Mouse (Mus musculus) CH12.LX (cell line): ENCODE measurements around the gene Serbp1. TPM values are rescaled to one million over a fixed set of nuclear protein-coding genes. Genes with fewer than 3 reads are reported as not detected.

Experiments
- DNase-seq: peaks from one replicate; pipeline ENCODE4 v3.0.0-alpha.2; 2013; ENCODE audit errors: extremely low read depth
- H3K27ac ChIP-seq: 2 replicates; pipeline ENCODE4 v1.5.1; 2012; ENCODE audit warnings: low read depth, mild to moderate bottlenecking, control low read depth, moderate library complexity; ENCODE audit not compliant: insufficient read depth
- H3K27me3 ChIP-seq: replicated peaks from 2 replicates; pipeline ENCODE3; 2012; ENCODE audit warnings: inconsistent platforms
- H3K36me3 ChIP-seq, 2 experiments: replicated peaks in 1 of 2; 2 replicates each; pipeline versions ENCODE3 to v1.6.1; 2012; ENCODE audit warnings: inconsistent platforms in 1 of 2, low read length in 1 of 2, mild to moderate bottlenecking in 1 of 2, mixed read lengths in 1 of 2, moderate library complexity in 1 of 2; ENCODE audit not compliant: control insufficient read depth in 1 of 2, insufficient read depth in 1 of 2
- H3K4me1 ChIP-seq, 2 experiments: 2 replicates each; pipeline ENCODE4 v1.6.1; 2012; ENCODE audit warnings: inconsistent platforms in 1 of 2, moderate library complexity in 1 of 2; ENCODE audit not compliant: insufficient read depth in 2 of 2, control insufficient read depth in 1 of 2
- H3K4me2 ChIP-seq: 2 replicates; pipeline ENCODE4 v1.6.1; 2012; ENCODE audit warnings: low read depth, mild to moderate bottlenecking, control low read depth; ENCODE audit not compliant: poor library complexity, insufficient read depth, severe bottlenecking
- H3K4me3 ChIP-seq, 3 experiments: fragments of 150-350 bp in 1 of 3; sonication (generic) in 1 of 3; replicated peaks in 1 of 3; 2 replicates each; pipeline versions ENCODE3 to v1.5.1; 2011 to 2012; ENCODE audit warnings: low read depth in 2 of 3, low read length in 2 of 3, mild to moderate bottlenecking in 2 of 3, moderate library complexity in 2 of 3, control low read depth in 1 of 3, improper control_type of control experiment in 1 of 3, inconsistent platforms in 1 of 3, mixed read lengths in 1 of 3; ENCODE audit not compliant: poor library complexity in 1 of 3
- H3K79me2 ChIP-seq: replicated peaks from 2 replicates; pipeline ENCODE4 v1.6.1; 2012; ENCODE audit warnings: mild to moderate bottlenecking, moderate library complexity; ENCODE audit not compliant: control insufficient read depth, poor library complexity, insufficient read depth, severe bottlenecking; ENCODE audit errors: extremely low read depth
- H3K9ac ChIP-seq: 2 replicates; pipeline ENCODE4 v1.6.1; 2012; ENCODE audit warnings: low read depth, mild to moderate bottlenecking, control low read depth, moderate library complexity; ENCODE audit not compliant: insufficient read depth
- H3K9me3 ChIP-seq: replicated peaks from 2 replicates; pipeline ENCODE3; 2012; ENCODE audit warnings: low read length, inconsistent platforms, mixed read lengths
- CHD1 ChIP-seq: IDR thresholded peaks from 2 replicates; pipeline ENCODE4 v1.6.1; 2012; ENCODE audit warnings: low read depth, low read length, improper control_type of control experiment, inconsistent platforms
- CTCF ChIP-seq, 2 experiments: IDR thresholded peaks in 1 of 2; conservative IDR thresholded peaks in 1 of 2; 2 replicates each; pipeline ENCODE4 v1.5.1; 2011 to 2012; ENCODE audit warnings: low read depth in 2 of 2, low read length in 2 of 2, improper control_type of control experiment in 1 of 2, inconsistent platforms in 1 of 2, mild to moderate bottlenecking in 1 of 2, moderate library complexity in 1 of 2
- ELF1 ChIP-seq: IDR thresholded peaks from 2 replicates; pipeline ENCODE4 v1.6.1; 2014; ENCODE audit warnings: low read depth, mild to moderate bottlenecking, inconsistent platforms, low read length, improper control_type of control experiment
- EP300 ChIP-seq: IDR thresholded peaks from 2 replicates; pipeline ENCODE4 v1.6.1; 2011; ENCODE audit warnings: low read length, improper control_type of control experiment
- GABPA ChIP-seq: IDR thresholded peaks from 2 replicates; pipeline ENCODE4 v1.6.1; 2012; ENCODE audit warnings: low read depth, low read length, improper control_type of control experiment, inconsistent platforms; ENCODE audit not compliant: insufficient replicate concordance
- KAT2A ChIP-seq: IDR thresholded peaks from 2 replicates; pipeline ENCODE4 v1.6.1; 2012; ENCODE audit warnings: low read length, improper control_type of control experiment, inconsistent platforms; ENCODE audit not compliant: insufficient replicate concordance
- MAX ChIP-seq: IDR thresholded peaks from 2 replicates; pipeline ENCODE4 v1.6.1; 2011; ENCODE audit warnings: low read length, improper control_type of control experiment
- MAZ ChIP-seq: IDR thresholded peaks from 2 replicates; pipeline ENCODE4 v1.6.1; 2012; ENCODE audit warnings: low read depth, mild to moderate bottlenecking, inconsistent platforms, low read length, improper control_type of control experiment, moderate library complexity
- MYC ChIP-seq: IDR thresholded peaks from 2 replicates; pipeline ENCODE4 v1.6.1; 2011; ENCODE audit warnings: low read depth, mild to moderate bottlenecking, improper control_type of control experiment, low read length
- NELFE ChIP-seq: IDR thresholded peaks from 2 replicates; pipeline ENCODE4 v1.6.1; 2011; ENCODE audit warnings: low read depth, low read length, improper control_type of control experiment
- PAX5 ChIP-seq: IDR thresholded peaks from 2 replicates; pipeline ENCODE4 v1.6.1; 2012; ENCODE audit warnings: low read length, inconsistent platforms, mixed read lengths
- POLR2A ChIP-seq: IDR thresholded peaks from 2 replicates; pipeline ENCODE4 v1.6.1; 2011; ENCODE audit warnings: low read depth, mild to moderate bottlenecking, improper control_type of control experiment, low read length
- RAD21 ChIP-seq: IDR thresholded peaks from 2 replicates; pipeline ENCODE4 v1.6.1; 2011; ENCODE audit warnings: low read depth, mild to moderate bottlenecking, low read length, improper control_type of control experiment, moderate library complexity
- RCOR1 ChIP-seq: conservative IDR thresholded peaks from 2 replicates; pipeline ENCODE4 v1.6.1; 2012; ENCODE audit warnings: low read depth, mild to moderate bottlenecking, inconsistent platforms, low read length, improper control_type of control experiment
- TCF12 ChIP-seq: IDR thresholded peaks from 2 replicates; pipeline ENCODE4 v1.6.1; 2014; ENCODE audit warnings: low read depth, mild to moderate bottlenecking, inconsistent platforms, low read length, improper control_type of control experiment
- UBTF ChIP-seq: IDR thresholded peaks from 2 replicates; pipeline ENCODE4 v1.6.1; 2012; ENCODE audit warnings: low read depth, mild to moderate bottlenecking, inconsistent platforms, low read length, improper control_type of control experiment, moderate library complexity
- USF1 ChIP-seq: IDR thresholded peaks from 2 replicates; pipeline ENCODE4 v1.6.1; 2014; ENCODE audit warnings: low read depth, mild to moderate bottlenecking, inconsistent platforms, low read length, improper control_type of control experiment
- USF2 ChIP-seq: conservative IDR thresholded peaks from 2 replicates; pipeline ENCODE4 v1.6.1; 2011; ENCODE audit warnings: low read depth, low read length, improper control_type of control experiment
- ZC3H11A ChIP-seq: IDR thresholded peaks from 2 replicates; pipeline ENCODE4 v1.6.1; 2012; ENCODE audit warnings: low read depth, mild to moderate bottlenecking, inconsistent platforms, low read length, improper control_type of control experiment
- ZKSCAN1 ChIP-seq: IDR thresholded peaks from 2 replicates; pipeline ENCODE4 v1.6.1; 2012; ENCODE audit warnings: low read depth, inconsistent platforms, low read length, improper control_type of control experiment, borderline replicate concordance
- ZMIZ1 ChIP-seq: IDR thresholded peaks from 2 replicates; pipeline ENCODE4 v1.6.1; 2012; ENCODE audit warnings: low read depth, mild to moderate bottlenecking, inconsistent platforms, low read length, improper control_type of control experiment
- dilution Hi-C: fragments of 300-500 bp; cut with MboI; formaldehyde crosslinking; loops from 2 replicates; pipeline ENCODE4 v1.14.3; 2020; ENCODE audit warnings: low sequenced_read_pairs; ENCODE audit not compliant: extremely low pct_unique_long_range_greater_than_20kb, extremely low pct_ligation_motif_present
- in situ Hi-C: fragments of 300-500 bp; cut with MboI; formaldehyde crosslinking; loops from 3 replicates; pipeline ENCODE4 v1.14.3; 2019; ENCODE audit warnings: low sequenced_read_pairs, low pct_ligation_motif_present, low pct_unique_long_range_greater_than_20kb, mixed read lengths
- polyA plus RNA-seq: library from polyadenylated mRNA; unstranded; fragments of >175 nt; gene quantifications from 2 replicates; pipeline ENCODE4 v1.2.1, GENCODE M21; 2012; ENCODE audit warnings: low read depth; ENCODE audit not compliant: insufficient read length
- total RNA-seq, 2 experiments: library from RNA; depleted of rRNA; stranded (reverse); fragments of 300-350 nt in 1 of 2; fragments of >200 nt in 1 of 2; gene quantifications; 2 replicates each; pipeline ENCODE4 v1.2.3; 2012 to 2014

Gene Serbp1
- total RNA-seq (2012; rRNA removed) (835 and 931 TPM in 2 replicates), total RNA-seq (2014; rRNA removed) (828 and 923 TPM in 2 replicates), polyA plus RNA-seq (2,454 and 2,884 TPM in 2 replicates)

DNA sequence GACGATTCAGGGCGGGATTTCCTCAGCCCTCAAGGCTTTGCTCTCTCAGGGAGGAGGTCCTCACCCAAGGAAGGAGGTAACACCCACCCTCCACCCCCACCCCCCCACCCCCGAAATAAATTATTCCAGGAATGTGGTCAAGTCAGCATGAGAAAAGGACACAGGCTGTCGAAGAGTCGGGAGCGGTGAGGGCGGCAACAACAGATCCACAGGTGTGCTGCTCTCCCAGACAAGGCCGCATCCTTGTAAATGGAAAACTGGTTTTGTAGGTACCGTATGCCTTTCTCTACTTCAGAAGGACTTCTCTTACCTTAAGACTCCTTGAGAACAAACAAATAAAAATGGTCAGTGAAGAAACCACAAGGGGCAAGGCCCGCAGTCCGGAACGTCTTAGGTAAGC lies at the start of gene Serbp1:
Gene Serbp1, plus strand, starts transcription at position 200 of the 400 bp plus-strand sequence.
- Histone ChIP-seq H3K27me3 (no peaks in the 10 kb centered on the region), H3K27ac (no peak within 1 kb of the TSS), H3K9me3 (no peaks in the 10 kb centered on the region), H3K79me2 (no peaks in the 10 kb centered on the region), H3K4me1 (no peaks in the 10 kb centered on the region), H3K36me3 (no peaks in the 10 kb centered on the region)
- DNase-seq = no peak
- in situ Hi-C loops = no loop called here
- TF ChIP-seq CHD1 (no peak), USF2 (no peak), ZC3H11A (no peak), PAX5 (no peak), CTCF (conservative IDR thresholded peaks at IDR 0.05 in 1 of 2, IDR thresholded peaks at IDR 0.05 in 1 of 2; ENCODE audit: low read depth in 2 of 2, low read length in 2 of 2) (no peak), USF1 (no peak), UBTF (no peak), POLR2A (no peak), TCF12 (no peak), NELFE (no peak), ELF1 (no peak), RAD21 (no peak)
- TF ChIP-seq, all 38 proteins: peak for 0
- Histone ChIP-seq H3K4me2 (no peak within 1 kb of the TSS), H3K9ac (no peak within 1 kb of the TSS), H3K4me3 (no peak within 1 kb of the TSS)
- dilution Hi-C loops = no loop called here

DNA sequence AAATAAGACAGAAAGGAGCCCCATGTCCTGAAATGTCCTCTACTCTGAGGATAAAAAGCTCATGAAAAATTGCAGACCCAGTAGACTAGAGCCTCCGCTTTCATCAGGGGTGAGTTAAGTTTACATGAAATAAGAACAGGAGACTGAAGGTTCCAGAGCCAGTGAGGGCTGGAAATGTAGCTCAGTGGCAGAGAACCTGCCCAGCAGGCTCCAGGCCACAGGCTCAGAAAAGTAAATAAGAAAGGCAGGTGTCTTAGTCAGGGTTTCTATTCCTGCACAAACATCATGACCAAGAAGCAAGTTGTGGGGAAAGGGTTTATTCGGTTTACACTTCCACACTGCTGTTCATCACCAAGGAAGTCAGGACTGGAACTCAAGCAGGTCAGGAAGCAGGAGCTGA lies 44.4 kb upstream of the Serbp1 start:
- TF ChIP-seq ZMIZ1 (no peak), KAT2A (no peak), EP300 (no peak), ZC3H11A (no peak), GABPA (no peak), RCOR1 (no peak), ELF1 (no peak), ZKSCAN1 (no peak), RAD21 (no peak), MAX (no peak), NELFE (no peak), MYC (no peak), MAZ (no peak), CTCF (conservative IDR thresholded peaks at IDR 0.05 in 1 of 2, IDR thresholded peaks at IDR 0.05 in 1 of 2; ENCODE audit: low read depth in 2 of 2, low read length in 2 of 2) (no peak)
- in situ Hi-C loops (no loop called here), dilution Hi-C loops (no loop called here)

More for the DNA sequence above, 44.4 kb upstream of the Serbp1 start:
- no peaks in the 10 kb centered on the region for H3K27me3 ChIP-seq
- H3K36me3 ChIP-seq = no peaks in the 10 kb centered on the region
- DNase-seq = no peak
- H3K4me2 ChIP-seq = no peak overlapping the region
- H3K9ac ChIP-seq = no peak overlapping the region
- H3K79me2 ChIP-seq = no peaks in the 10 kb centered on the region
- no peak overlapping the region for H3K27ac ChIP-seq
- H3K4me1 ChIP-seq = 0 out of 4 replicates have a peak, but pooled peaks cover 0 to 2% of the 10 kb centered on the region in 2 experiments
- no peak overlapping the region for H3K4me3 ChIP-seq
- no peaks in the 10 kb centered on the region for H3K9me3 ChIP-seq
